Mouse (Mus musculus) neutrophil, adult 65 days (primary cell): ENCODE results near the gene Kcns1. TPM values are rescaled to one million over a fixed set of nuclear protein-coding genes. Genes with fewer than 3 reads are reported as not detected.

Experiments used
- total RNA-seq: library from RNA; stranded (reverse); gene quantifications from 2 replicates; pipeline ENCODE4 v1.2.4, GENCODE M21; 2023

Kcns1 gene
- total RNA-seq: not detected in 2 replicates

GRCm38 (mm10) chr2:164170902-164171301 lies at the start of gene Kcns1:
TSS of gene Kcns1 (minus strand) at chr2:164171113.

DNA sequence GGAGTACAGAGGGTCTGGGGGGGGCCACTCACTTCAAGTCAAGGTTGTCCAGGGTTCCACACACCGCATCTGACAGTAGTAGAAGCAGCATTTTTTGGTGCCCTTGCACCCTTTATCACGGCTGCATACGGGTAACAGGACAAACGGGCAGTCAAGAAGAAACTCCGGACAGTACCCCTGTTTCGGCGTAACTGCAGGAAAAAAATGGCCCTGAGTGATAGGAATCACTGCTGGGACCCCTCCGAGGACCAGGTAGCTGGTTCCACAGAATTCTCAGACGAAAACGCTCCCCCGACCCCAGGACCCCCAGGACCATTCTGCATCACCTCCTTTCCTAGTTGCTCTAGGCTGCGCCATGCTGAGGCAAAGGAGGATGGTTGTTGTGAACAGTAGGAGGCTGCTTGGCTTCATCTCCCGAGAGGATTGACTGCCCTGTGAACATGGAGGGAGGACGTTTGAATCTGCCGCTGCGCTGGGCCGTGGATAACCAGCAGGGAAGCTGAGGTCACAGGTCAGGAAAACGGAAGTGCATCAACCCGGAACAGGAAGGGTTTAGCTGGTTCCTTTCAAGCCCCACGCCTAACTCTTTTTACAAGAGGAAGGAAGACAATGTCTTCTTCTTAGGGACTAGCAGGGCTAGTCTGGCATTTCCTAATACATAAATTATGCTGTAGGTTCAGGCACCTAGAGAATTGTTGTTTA lies 28.9 kb upstream of the Kcns1 start, which contains the start of gene Wfdc15a:
TSS of gene Wfdc15a (minus strand) at position 505 of the 702 bp plus-strand sequence.

DNA sequence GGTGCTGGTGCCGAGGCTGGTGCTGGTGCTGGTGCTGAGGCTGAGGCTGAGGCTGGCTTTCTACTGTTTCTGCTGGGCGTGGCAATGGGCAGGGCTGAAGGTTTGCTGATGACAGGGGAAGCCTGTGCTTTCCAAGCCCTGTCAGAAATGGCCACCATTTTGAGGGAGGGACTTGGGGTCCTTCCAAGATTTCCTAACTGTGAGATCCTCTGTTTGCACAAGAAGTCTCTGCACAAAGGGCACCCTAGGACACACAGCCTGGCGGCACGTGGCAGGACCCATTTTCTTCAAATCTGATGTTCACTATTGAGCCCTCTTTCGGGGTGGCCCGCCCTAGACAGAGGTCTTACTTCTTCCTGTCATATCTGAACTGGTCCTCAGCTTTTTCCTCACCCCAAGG lies 19.7 kb upstream of the Kcns1 start, which contains the start of gene Wfdc12:
TSS of gene Wfdc12 (minus strand) at position 33 of the 400 bp plus-strand sequence.

DNA sequence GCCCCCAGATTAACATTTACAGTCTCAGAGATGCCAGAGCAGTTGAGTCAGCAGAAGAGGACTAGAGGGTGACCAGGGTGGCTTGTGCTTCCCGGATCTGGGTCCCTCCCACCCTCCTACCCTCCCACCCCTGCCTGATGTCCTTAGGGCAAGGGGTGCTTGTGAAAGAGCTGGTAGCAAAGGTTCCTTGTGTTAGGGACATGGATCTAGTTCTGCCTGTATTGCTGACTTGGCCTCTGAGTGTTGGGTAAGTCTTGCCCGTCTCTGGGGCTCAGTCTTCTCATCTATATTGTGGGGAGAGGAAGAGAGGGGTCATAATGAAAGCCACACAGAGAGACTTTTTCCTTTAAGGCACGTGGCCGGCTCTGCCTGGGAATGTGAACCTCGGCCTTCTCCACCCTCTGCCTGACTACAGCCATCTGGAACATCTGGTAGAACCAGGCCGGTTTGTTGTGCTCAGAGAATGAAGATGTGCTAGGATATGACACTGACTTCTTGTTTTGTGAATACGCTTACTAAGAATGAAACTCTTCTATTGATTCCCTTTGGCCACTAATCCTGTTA lies 11.9 kb upstream of the Kcns1 start, which contains the start of gene Wfdc5:
TSS of gene Wfdc5 (minus strand) at position 51 of the 564 bp plus-strand sequence.

Other genes with a start within 250 kb of the Kcns1 start
- 143 and 153 TPM in 2 replicates for gene Ywhab, start 176.2 kb downstream of the Kcns1 start, total RNA-seq
- 17.3 and 24.3 TPM in 2 replicates for gene Pabpc1l, start 145.7 kb downstream of the Kcns1 start, total RNA-seq
- gene Stk4, start 100.8 kb downstream of the Kcns1 start, total RNA-seq: 146 and 165 TPM in 2 replicates
- gene Tomm34, start 99.9 kb downstream of the Kcns1 start, total RNA-seq: 38.4 and 51.3 TPM in 2 replicates
- gene Wfdc5, start 11.6 kb upstream of the Kcns1 start, total RNA-seq: not detected in 2 replicates
- not detected in 2 replicates for gene Wfdc12, start 19.5 kb upstream of the Kcns1 start, total RNA-seq
- not detected in 2 replicates for gene Wfdc15a, start 29.0 kb upstream of the Kcns1 start, total RNA-seq
- gene Wfdc15b, start 50.5 kb upstream of the Kcns1 start, total RNA-seq: not detected in 2 replicates
- gene Svs2, start 67.4 kb upstream of the Kcns1 start, total RNA-seq: not detected in 2 replicates
- gene Svs3b, start 85.5 kb upstream of the Kcns1 start, total RNA-seq: not detected in 2 replicates
- gene Svs4, start 107.3 kb upstream of the Kcns1 start, total RNA-seq: not detected in 2 replicates
- gene Svs3a, start 118.2 kb upstream of the Kcns1 start, total RNA-seq: not detected in 2 replicates
- gene Svs6, start 145.6 kb upstream of the Kcns1 start, total RNA-seq: not detected in 2 replicates
- not detected in 2 replicates for gene Svs5, start 161.6 kb upstream of the Kcns1 start, total RNA-seq
- 705 and 906 TPM in 2 replicates for gene Slpi, start 218.0 kb upstream of the Kcns1 start, total RNA-seq
- gene Rbpjl, start 232.0 kb upstream of the Kcns1 start, total RNA-seq: not detected in 2 replicates
- not detected in 2 replicates for gene Matn4, start 234.0 kb upstream of the Kcns1 start, total RNA-seq